Mouse (Mus musculus) hindbrain, embryonic 14.5 days (tissue): ENCODE measurements around the gene Trim65. TPM values are rescaled to one million over a fixed set of nuclear protein-coding genes. Genes with fewer than 3 reads are reported as not detected.

Experiments
- ATAC-seq: fragments of 200-750 bp; cut with Nextera tagmentation; 2 replicates; pipeline ENCODE4 v1.8.0; 2017; ENCODE audit warnings: moderate number of reproducible peaks, mild to moderate bottlenecking, moderate TSS enrichment, moderate library complexity; ENCODE audit not compliant: low FRiP score
- DNase-seq: peaks from one replicate; pipeline ENCODE4 v3.0.0-alpha.2; 2015; ENCODE audit warnings: low spot score
- H3K27ac ChIP-seq: fragments of 300-500 bp; sonication (generic); 2 replicates; pipeline ENCODE4 v1.5.1; 2014; ENCODE audit warnings: mild to moderate bottlenecking, moderate library complexity
- H3K27me3 ChIP-seq: fragments of 300-500 bp; sonication (generic); 2 replicates; pipeline ENCODE4 v1.6.1; 2014; ENCODE audit warnings: mild to moderate bottlenecking, low read length, mixed read lengths; ENCODE audit not compliant: control insufficient read depth, insufficient read depth
- H3K36me3 ChIP-seq: fragments of 300-500 bp; sonication (generic); replicated peaks from 2 replicates; pipeline ENCODE4 v1.6.1; 2014; ENCODE audit not compliant: control insufficient read depth, insufficient read depth
- H3K4me1 ChIP-seq: fragments of 300-500 bp; sonication (generic); replicated peaks from 2 replicates; pipeline ENCODE4 v1.6.1; 2014; ENCODE audit warnings: antibody characterized with exemption, low read length, mixed read lengths; ENCODE audit not compliant: control insufficient read depth, insufficient read depth
- H3K4me2 ChIP-seq: fragments of 300-500 bp; sonication (generic); replicated peaks from 2 replicates; pipeline ENCODE4 v1.6.1; 2014; ENCODE audit warnings: mild to moderate bottlenecking, moderate library complexity
- H3K4me3 ChIP-seq: fragments of 300-500 bp; sonication (generic); replicated peaks from 2 replicates; pipeline ENCODE4 v1.5.1; 2014; ENCODE audit warnings: mild to moderate bottlenecking, low read length
- H3K9ac ChIP-seq: fragments of 300-500 bp; sonication (generic); 2 replicates; pipeline ENCODE4 v1.6.1; 2014
- H3K9me3 ChIP-seq: fragments of 300-500 bp; sonication (generic); 2 replicates; pipeline ENCODE4 v1.6.1; 2016; ENCODE audit warnings: low read length; ENCODE audit not compliant: control insufficient read depth
- WGBS: fragments of 180-500 bp; shearing (Covaris S2); extraction: QIAGEN DNeasy Blood & Tissue Kit; methylation state at CpG from one replicate; pipeline ENCODE4 v1.1.7; 2014; 5-methylcytosine and 5-hydroxymethylcytosine counted together
- polyA plus RNA-seq: library from polyadenylated mRNA; unstranded; fragments of >200 nt; fragmentation: Nextera tagmentation; extraction: Ambion mirVana; gene quantifications from 2 replicates; pipeline ENCODE4 v1.2.1, GENCODE M21; 2014

Trim65 gene
- polyA plus RNA-seq, 1 experiment from 2014 or later: 2.9 TPM

DNA sequence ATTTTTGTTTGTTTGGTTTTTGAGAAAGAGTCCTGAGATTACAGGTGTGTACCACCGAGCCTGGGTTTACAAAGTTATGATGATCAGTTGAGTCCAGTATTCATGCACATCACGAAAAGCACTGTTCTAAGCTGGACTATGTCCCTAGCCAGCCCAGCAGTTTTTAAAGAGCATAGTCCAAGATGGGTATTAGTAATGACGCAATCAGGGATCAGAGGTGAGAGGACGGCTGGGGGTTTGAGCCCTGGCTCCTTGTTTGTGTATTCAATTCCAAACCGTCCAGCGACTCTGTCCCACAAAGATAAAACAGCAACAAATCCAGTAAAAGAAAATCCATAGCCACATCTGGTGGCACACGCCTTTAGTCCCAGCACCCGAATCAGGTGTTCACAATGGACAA is 42.7 kb downstream of the Trim65 start:
- H3K4me2 ChIP-seq: peak overlapping the region; percentile 58

GRCm38 (mm10) chr11:116087194-116088130 is 43.5 kb downstream of the Trim65 start:
- peak; percentile 64 for ATAC-seq
- peak overlapping the region; percentile 46 for H3K4me3 ChIP-seq
- 3% methylated on average over 31 of the region's 31 CpGs for WGBS
- H3K9ac ChIP-seq: peak overlapping the region; percentile 49
- peak; percentile 82 for DNase-seq
- 0 out of 2 replicates have a peak, but pooled peaks cover 12% of the 10 kb centered on the region for H3K4me1 ChIP-seq
- H3K27ac ChIP-seq: peak overlapping the region; percentile 76
- no peaks in the 10 kb centered on the region for H3K9me3 ChIP-seq
- H3K27me3 ChIP-seq: no peaks in the 10 kb centered on the region
- peaks cover 14% of the 10 kb centered on the region for H3K36me3 ChIP-seq
- peak overlapping the region; percentile 58 for H3K4me2 ChIP-seq

More for the DNA sequence above, 42.7 kb downstream of the Trim65 start:
- Histone ChIP-seq H3K4me1 (0 out of 2 replicates have a peak, but pooled peaks cover 12% of the 10 kb centered on the region), H3K9ac (no peak overlapping the region), H3K36me3 (peaks cover 8% of the 10 kb centered on the region), H3K4me3 (no peak overlapping the region), H3K27me3 (no peaks in the 10 kb centered on the region), H3K27ac (no peak overlapping the region), H3K9me3 (no peaks in the 10 kb centered on the region)
- no peak for ATAC-seq
- no peak for DNase-seq
- WGBS: 90% methylated on average over 8 of the region's 8 CpGs

GRCm38 (mm10) chr11:116086258-116087193 is 44.4 kb downstream of the Trim65 start, which contains the start of gene Wbp2:
Gene Wbp2 (minus strand): TSS chr11:116086995.
- Histone ChIP-seq H3K9me3 (no peaks in the 10 kb centered on the region), H3K4me3 (peak within 1 kb of the TSS; percentile 46), H3K4me2 (peak within 1 kb of the TSS; percentile 58), H3K4me1 (0 out of 2 replicates have a peak, but pooled peaks cover 12% of the 10 kb centered on the region), H3K27ac (peak within 1 kb of the TSS; percentile 76), H3K27me3 (no peaks in the 10 kb centered on the region), H3K9ac (peak within 1 kb of the TSS; percentile 49), H3K36me3 (peaks cover 23% of the 10 kb centered on the region)
- WGBS: 7% methylated on average over 38 of the region's 43 CpGs
- ATAC-seq (peak; percentile 97), DNase-seq (peak; percentile 98)

GRCm38 (mm10) chr11:116084166-116084565 is 46.8 kb downstream of the Trim65 start:
- no peak for ATAC-seq
- H3K36me3 ChIP-seq: peaks cover 46% of the 10 kb centered on the region

GRCm38 (mm10) chr11:116083096-116083672 is 47.7 kb downstream of the Trim65 start:
- Histone ChIP-seq H3K9me3 (no peaks in the 10 kb centered on the region), H3K9ac (no peak overlapping the region), H3K4me2 (no peak overlapping the region), H3K4me1 (peaks cover 13% of the 10 kb centered on the region; the same call in 1 of the 2 replicates), H3K27ac (no peak overlapping the region), H3K36me3 (peaks cover 50% of the 10 kb centered on the region), H3K4me3 (no peak overlapping the region), H3K27me3 (no peaks in the 10 kb centered on the region)
- ATAC-seq (no peak), DNase-seq (no peak)
- WGBS: 92% methylated on average over 14 of the region's 14 CpGs

More at GRCm38 (mm10) chr11:116084166-116084565, 46.8 kb downstream of the Trim65 start:
- Histone ChIP-seq H3K4me3 (no peak overlapping the region), H3K4me2 (no peak overlapping the region), H3K27ac (no peak overlapping the region), H3K4me1 (0 out of 2 replicates have a peak, but pooled peaks cover 12% of the 10 kb centered on the region), H3K27me3 (no peaks in the 10 kb centered on the region), H3K9ac (no peak overlapping the region), H3K9me3 (no peaks in the 10 kb centered on the region)
- 94% methylated on average over 6 of the region's 6 CpGs for WGBS
- DNase-seq: no peak

DNA sequence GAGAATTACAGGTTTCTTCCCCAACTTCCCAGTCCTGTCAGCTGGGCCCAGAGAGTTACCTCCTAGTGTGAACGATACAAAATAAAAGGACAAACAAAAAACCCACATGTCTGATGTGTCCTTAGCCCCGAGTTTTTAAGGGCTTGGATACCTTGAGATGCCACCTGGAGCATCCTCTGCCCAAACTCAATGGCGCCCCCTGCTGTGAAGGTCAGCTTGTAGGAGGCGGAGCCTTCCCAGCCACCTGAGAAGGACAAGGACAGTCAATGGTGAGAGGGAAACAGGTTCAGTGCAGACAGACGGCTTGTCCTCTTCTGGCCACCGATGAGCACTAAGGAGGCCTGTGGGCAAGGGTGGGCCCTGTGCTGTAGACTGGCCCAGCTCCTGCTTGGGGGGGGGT is 49.8 kb downstream of the Trim65 start:
- H3K9me3 ChIP-seq: no peaks in the 10 kb centered on the region
- ATAC-seq (no peak), DNase-seq (no peak)
- no peak overlapping the region for H3K27ac ChIP-seq
- WGBS: 74% methylated on average over 6 of the region's 6 CpGs
- peaks cover 50% of the 10 kb centered on the region for H3K36me3 ChIP-seq
- no peaks in the 10 kb centered on the region for H3K27me3 ChIP-seq
- H3K4me1 ChIP-seq: peaks cover 9% of the 10 kb centered on the region; the same call in 1 of the 2 replicates
- no peak overlapping the region for H3K4me3 ChIP-seq
- H3K9ac ChIP-seq: no peak overlapping the region
- H3K4me2 ChIP-seq: no peak overlapping the region

DNA sequence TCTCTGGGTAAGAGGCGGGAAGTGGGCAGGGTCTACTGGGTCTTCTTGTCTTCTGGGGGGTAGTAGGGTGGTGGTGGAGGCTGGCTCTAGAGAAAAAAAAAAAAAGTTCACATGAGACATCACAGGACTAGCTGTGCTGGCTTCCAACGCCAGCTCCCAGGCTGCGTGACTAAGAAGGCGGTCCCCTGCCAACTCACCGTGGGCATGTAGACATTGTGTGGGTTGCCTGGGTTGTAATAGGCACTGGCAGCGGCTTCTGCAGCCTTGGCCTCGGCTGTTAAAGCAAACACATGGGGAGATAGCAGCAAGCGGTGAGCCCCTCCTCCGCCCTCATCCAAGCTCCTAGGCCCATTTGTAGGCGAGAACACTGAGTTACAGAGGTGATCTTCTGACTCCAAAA is 51.4 kb downstream of the Trim65 start:
- Histone ChIP-seq H3K27me3 (no peaks in the 10 kb centered on the region), H3K9me3 (no peaks in the 10 kb centered on the region), H3K4me2 (no peak overlapping the region), H3K4me1 (peaks cover 4% of the 10 kb centered on the region; the same call in 1 of the 2 replicates), H3K36me3 (peaks cover 50% of the 10 kb centered on the region), H3K4me3 (no peak overlapping the region), H3K27ac (no peak overlapping the region), H3K9ac (no peak overlapping the region)
- WGBS: 70% methylated on average over 10 of the region's 10 CpGs
- DNase-seq (no peak), ATAC-seq (no peak)

DNA sequence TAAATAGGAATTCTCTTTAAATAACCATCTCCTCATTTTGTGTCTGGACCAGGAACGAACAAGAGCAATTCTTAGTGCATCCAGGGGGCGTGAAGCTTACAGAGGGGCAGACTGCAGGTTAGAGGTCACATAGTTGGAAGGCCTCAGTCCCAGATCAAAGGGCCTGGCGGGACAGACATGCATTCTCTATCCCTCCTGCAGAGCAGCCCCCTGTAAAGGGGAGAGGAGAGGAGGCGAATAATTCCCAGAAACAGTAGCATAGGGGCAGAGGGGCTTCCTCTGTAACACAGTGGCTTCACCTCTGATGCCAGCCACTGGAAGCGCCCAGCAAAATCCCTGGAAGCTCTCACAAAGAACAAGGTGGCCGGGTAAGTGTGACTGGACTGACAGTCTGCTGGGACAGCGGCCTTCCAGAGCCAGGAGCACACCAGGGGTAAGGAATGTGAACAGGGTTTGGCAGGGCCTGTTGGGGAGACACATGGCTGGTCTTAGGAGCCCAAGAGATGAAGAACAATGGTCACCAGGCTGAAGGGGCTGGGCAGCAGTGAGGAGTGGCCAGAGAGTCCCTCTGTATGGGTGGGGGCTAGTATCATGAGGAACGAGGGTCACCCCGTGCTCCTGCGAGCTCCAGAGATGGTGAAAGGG is 52.1 kb downstream of the Trim65 start:
- peaks cover 4% of the 10 kb centered on the region; the same call in 1 of the 2 replicates for H3K4me1 ChIP-seq
- peaks cover 48% of the 10 kb centered on the region for H3K36me3 ChIP-seq
- ATAC-seq: no peak
- H3K27me3 ChIP-seq: no peaks in the 10 kb centered on the region
- no peak overlapping the region for H3K9ac ChIP-seq
- no peak overlapping the region for H3K4me3 ChIP-seq
- H3K9me3 ChIP-seq: no peaks in the 10 kb centered on the region
- no peak for DNase-seq
- WGBS: 21% methylated on average over 10 of the region's 10 CpGs
- H3K4me2 ChIP-seq: no peak overlapping the region
- no peak overlapping the region for H3K27ac ChIP-seq
